ENCODE assay signal across 8 mouse cellular contexts in genomic region chr9:27029022-27029827, GRCm38 (mm10). TPM values are rescaled to one million over a fixed set of nuclear protein-coding genes. Genes with fewer than 3 reads are reported as not detected.
DNase-seq lines count a peak whose midpoint lies in the region; ATAC-seq and TF ChIP-seq lines count a peak whose summit lies in the region.

No protein-coding gene starts in this region.

- WGBS in forebrain, embryonic 16.5 days, result under 1% methylated on average over 51 of the region's 52 CpGs
- under 1% methylated on average over 52 of the region's 52 CpGs for WGBS in lung, embryonic 15.5 days

- ATAC-seq in forebrain, embryonic 16.5 days, result peak; percentile 32
- ATAC-seq in lung, embryonic 15.5 days (ENCODE audit: borderline replicate concordance, extremely low read depth, low FRiP score, low TSS enrichment), result no peak

- H3K27ac ChIP-seq in ES-E14 (ENCODE audit: insufficient read depth, low read depth, low read length, poor library complexity, severe bottlenecking), result peak overlapping the region; percentile 3; the same call in 1 of the 2 replicates
- H3K27ac ChIP-seq in forebrain, embryonic 16.5 days (ENCODE audit: low read length), result peak overlapping the region; percentile 95
- H3K27ac ChIP-seq in layer of hippocampus, adult 2 months, result peak overlapping the region; percentile 94
- H3K27ac ChIP-seq in lung, embryonic 15.5 days, result peak overlapping the region; percentile 94

- in situ Hi-C loops in ES-E14 (cut with MboI; ENCODE audit: low sequenced_read_pairs in 2 of 2, unreplicated experiment in 2 of 2), result no loop called here

- peak; percentile 21 for DNase-seq in ES-E14 (ENCODE audit: low read depth, low spot score)
- peak; percentile 78 for DNase-seq in cerebellum, adult 11-12 months
- peak; percentile 31 to 36 for DNase-seq in heart, postnatal 36 days
- peak; percentile 60 to 73 for DNase-seq in layer of hippocampus, adult 2 months (ENCODE audit: low spot score in 2 of 2)
- DNase-seq in ovary, postnatal 36 days (ENCODE audit: low spot score), result peak; percentile 27
- DNase-seq in thymus, postnatal 10 days (ENCODE audit: low spot score in 2 of 2), result peak; percentile 58 to 59

- H3K4me1 ChIP-seq in ES-E14 (ENCODE audit: control insufficient read depth in 2 of 2, insufficient read depth in 2 of 2, low read length in 2 of 2, poor library complexity in 1 of 2), result peaks cover 0 to 6% of the 10 kb centered on the region in 2 experiments; a peak in 1 of 4 replicates
- H3K4me1 ChIP-seq in forebrain, embryonic 16.5 days (replicated peaks; ENCODE audit: control insufficient read depth, insufficient read depth, low read length), result peaks cover 47% of the 10 kb centered on the region
- peaks cover 44% of the 10 kb centered on the region for H3K4me1 ChIP-seq in lung, embryonic 15.5 days

- peak overlapping the region; percentile 80 for H3K9ac ChIP-seq in ES-E14 (ENCODE audit: insufficient read depth, low read depth, low read length, poor library complexity, severe bottlenecking)
- H3K9ac ChIP-seq in forebrain, embryonic 16.5 days (replicated peaks; ENCODE audit: low read depth, low read length), result peak overlapping the region; percentile 98
- peak overlapping the region; percentile 99 for H3K9ac ChIP-seq in lung, embryonic 15.5 days

- intact Hi-C loops in heart, postnatal 36 days (cut with DNase I), result no loop called here

- H3K4me3 ChIP-seq in ES-E14 (ENCODE audit: insufficient read depth in 1 of 2, low read depth in 1 of 2, low read length in 2 of 2, poor library complexity in 1 of 2, severe bottlenecking in 1 of 2), result peak overlapping the region; percentile 91 to 93
- H3K4me3 ChIP-seq in forebrain, embryonic 16.5 days (replicated peaks; ENCODE audit: low read length), result peak overlapping the region; percentile 99
- peak overlapping the region; percentile 100 for H3K4me3 ChIP-seq in layer of hippocampus, adult 2 months
- H3K4me3 ChIP-seq in lung, embryonic 15.5 days, result peak overlapping the region; percentile 98

- TF ChIP-seq CTCF in layer of hippocampus, adult 2 months (conservative IDR thresholded peaks at IDR 0.05), result peak; percentile 53

- H3K4me2 ChIP-seq in forebrain, embryonic 16.5 days (ENCODE audit: low read length), result peak overlapping the region; percentile 89
- peak overlapping the region; percentile 90 for H3K4me2 ChIP-seq in lung, embryonic 15.5 days

- no peaks in the 10 kb centered on the region for H3K9me3 ChIP-seq in ES-E14 (ENCODE audit: control insufficient read depth, insufficient read depth, low read depth, low read length)
- no peaks in the 10 kb centered on the region for H3K9me3 ChIP-seq in forebrain, embryonic 16.5 days (ENCODE audit: control insufficient read depth, low read length)
- H3K9me3 ChIP-seq in lung, embryonic 15.5 days, result no peaks in the 10 kb centered on the region

- H3K36me3 ChIP-seq in ES-E14 (ENCODE audit: control insufficient read depth, insufficient read depth, low read length, poor library complexity, severe bottlenecking), result no peaks in the 10 kb centered on the region
- H3K36me3 ChIP-seq in forebrain, embryonic 16.5 days (ENCODE audit: control insufficient read depth, insufficient read depth), result no peaks in the 10 kb centered on the region; the same call in 1 of the 2 replicates
- no peaks in the 10 kb centered on the region for H3K36me3 ChIP-seq in lung, embryonic 15.5 days

- no peaks in the 10 kb centered on the region for H3K27me3 ChIP-seq in forebrain, embryonic 16.5 days (replicated peaks; ENCODE audit: control insufficient read depth, insufficient read depth, low read length)
- H3K27me3 ChIP-seq in lung, embryonic 15.5 days, result no peaks in the 10 kb centered on the region

TF ChIP-seq in ES-E14, 5 proteins besides CTCF, POLR2A, EP300 and RAD21:
- TF ChIP-seq HCFC1 (IDR thresholded peaks at IDR 0.05; ENCODE audit: borderline replicate concordance, insufficient read depth, low read length) (no peak; the same call in 1 of the 2 replicates), MAFK (IDR thresholded peaks at IDR 0.05; ENCODE audit: insufficient read depth, low read depth, low read length) (no peak), CHD2 (IDR thresholded peaks at IDR 0.05; ENCODE audit: low read depth, low read length) (no peak), ZNF384 (IDR thresholded peaks at IDR 0.05; ENCODE audit: low read depth, low read length) (no peak), ZC3H11A (IDR thresholded peaks at IDR 0.05; ENCODE audit: borderline replicate concordance, low read depth, low read length) (no peak)

RNA-seq across cellular contexts. Expression of gene Vps26b, which starts 0.6 kb away (rescaled TPM):
- total RNA-seq in ES-E14 (2012; rRNA removed), result 19.7 and 28.3 TPM in 2 replicates
- 85.7 and 92.7 TPM in 2 replicates for polyA plus RNA-seq in forebrain, embryonic 16.5 days (2015; fragmentation: Nextera tagmentation; extraction: Ambion mirVana)
- total RNA-seq in heart, postnatal 36 days (2021), result 10 to 100 TPM; 30.5 to 32.2 TPM
- total RNA-seq in layer of hippocampus, adult 2 months (2021), result 100 to 1,000 TPM; 106 to 111 TPM
- 30.5 and 32.4 TPM in 2 replicates for polyA plus RNA-seq in lung, embryonic 15.5 days (2015; fragmentation: Nextera tagmentation; extraction: Ambion mirVana)

RNA-seq across cellular contexts. Expression of gene Ncapd3, which starts 0.8 kb away (rescaled TPM):
- 41.5 and 49.2 TPM in 2 replicates for total RNA-seq in ES-E14 (2012; rRNA removed)
- 23.4 and 24.9 TPM in 2 replicates for polyA plus RNA-seq in forebrain, embryonic 16.5 days (2015; fragmentation: Nextera tagmentation; extraction: Ambion mirVana)
- 10 to 100 TPM; 10.7 to 11.4 TPM for total RNA-seq in heart, postnatal 36 days (2021)
- total RNA-seq in layer of hippocampus, adult 2 months (2021), result 10 to 100 TPM; 18.8 to 19.6 TPM
- polyA plus RNA-seq in lung, embryonic 15.5 days (2015; fragmentation: Nextera tagmentation; extraction: Ambion mirVana), result 33.1 and 33.2 TPM in 2 replicates

RNA-seq across cellular contexts. Expression of gene Thyn1, which starts 29.7 kb away (rescaled TPM):
- total RNA-seq in ES-E14 (2012; rRNA removed), result 103 and 112 TPM in 2 replicates
- polyA plus RNA-seq in forebrain, embryonic 16.5 days (2015; fragmentation: Nextera tagmentation; extraction: Ambion mirVana), result 153 and 158 TPM in 2 replicates
- total RNA-seq in heart, postnatal 36 days (2021), result 10 to 100 TPM; 22.6 to 27.6 TPM
- 100 to 1,000 TPM in 1 of 2 experiments, 10 to 100 TPM in 1; 98.7 to 107 TPM for total RNA-seq in layer of hippocampus, adult 2 months (2021)
- 135 and 136 TPM in 2 replicates for polyA plus RNA-seq in lung, embryonic 15.5 days (2015; fragmentation: Nextera tagmentation; extraction: Ambion mirVana)

RNA-seq across cellular contexts. Expression of gene Acad8, which starts 29.9 kb away (rescaled TPM):
- 33.2 and 39.6 TPM in 2 replicates for total RNA-seq in ES-E14 (2012; rRNA removed)
- polyA plus RNA-seq in forebrain, embryonic 16.5 days (2015; fragmentation: Nextera tagmentation; extraction: Ambion mirVana), result 43.4 and 50.5 TPM in 2 replicates
- total RNA-seq in heart, postnatal 36 days (2021), result 10 to 100 TPM; 60.0 to 61.0 TPM
- 10 to 100 TPM; 37.6 to 40.7 TPM for total RNA-seq in layer of hippocampus, adult 2 months (2021)
- 48.5 and 53.5 TPM in 2 replicates for polyA plus RNA-seq in lung, embryonic 15.5 days (2015; fragmentation: Nextera tagmentation; extraction: Ambion mirVana)

Comparison
In these comparisons a context has a peak if more than half of its experiments do, and no peak if none do; other contexts are left out.
1. DNase-seq: peak in every context shown above with its lines; median percentile 78 in cerebellum, adult 11-12 months; 66 in layer of hippocampus, adult 2 months; 58 in thymus, postnatal 10 days; 34 in heart, postnatal 36 days; 27 in ovary, postnatal 36 days; 21 in ES-E14.
2. H3K27ac ChIP-seq: peak in every context shown above with its lines; median percentile 95 in forebrain, embryonic 16.5 days; 94 in layer of hippocampus, adult 2 months; 94 in lung, embryonic 15.5 days; 3 in ES-E14.